Mouse (Mus musculus): ENCODE measurements around the gene Copg1.
A peak's percentile ranks its signal among the peaks of the same experiment; 100 is the strongest.
"Not testable (repeated sequence)": the region's sequence is repeated elsewhere in the genome, so short reads cannot be mapped to it uniquely, and the experiment has no call there.

Gene Copg1

GRCm38 (mm10) chr6:87875562-87875961, 12.1 kb upstream of the Copg1 start:
- DNase-seq (ENCODE audit: low spot score in 2 of 2), result no peak

DNA sequence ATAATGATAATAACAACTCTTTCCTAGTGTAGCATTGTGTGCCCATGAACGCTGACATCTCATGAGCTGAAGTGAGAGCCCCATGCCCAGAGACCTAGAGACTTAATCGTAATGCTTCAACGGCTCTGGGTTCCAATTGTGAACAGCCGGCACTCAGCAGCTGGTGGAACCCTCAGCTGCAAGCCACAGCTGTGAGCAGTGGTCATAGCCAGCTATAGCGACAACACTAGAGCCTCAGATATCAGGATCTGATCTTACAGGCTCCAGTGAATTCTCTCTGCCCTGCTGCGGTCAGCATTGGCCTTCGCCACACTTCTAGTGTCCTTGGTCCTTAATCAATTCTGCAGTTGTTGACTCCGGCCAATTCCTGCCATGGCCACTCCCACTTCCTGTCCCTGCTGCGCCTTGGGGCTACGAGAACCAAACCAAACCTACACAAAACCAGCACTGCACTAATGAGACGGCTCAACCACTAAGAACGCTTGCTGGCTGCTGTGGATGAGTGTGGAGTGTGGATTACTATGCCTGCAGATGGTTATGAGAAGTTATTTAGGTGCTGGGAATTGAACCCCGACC, 11.5 kb upstream of the Copg1 start:
- DNase-seq (ENCODE audit: low spot score in 2 of 2), result no peak

GRCm38 (mm10) chr6:87879010-87879409, 8.6 kb upstream of the Copg1 start:
- no peak for DNase-seq (ENCODE audit: low spot score in 2 of 2)

GRCm38 (mm10) chr6:87879628-87880027, 8.0 kb upstream of the Copg1 start:
- DNase-seq (ENCODE audit: low spot score in 2 of 2), result no peak

DNA sequence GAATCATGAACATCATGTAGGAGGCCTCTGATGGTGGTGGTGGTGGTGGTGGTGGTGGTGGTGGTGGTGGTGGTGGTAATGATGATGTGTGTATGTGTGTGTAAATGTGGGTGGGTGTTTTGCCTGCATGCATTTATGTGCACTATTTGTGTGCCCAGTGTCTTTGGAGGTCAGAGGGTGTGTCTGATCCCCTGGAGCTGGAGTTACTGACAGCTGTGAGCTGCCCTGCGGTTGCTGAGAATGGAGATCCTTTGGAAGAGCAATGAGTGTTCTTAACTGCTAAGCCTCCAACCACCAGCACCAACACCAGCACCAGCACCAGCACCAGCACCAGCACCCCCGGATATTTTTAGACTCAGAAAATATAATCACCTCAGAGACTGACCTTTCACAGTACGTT, 5.4 kb upstream of the Copg1 start:
- DNase-seq (ENCODE audit: low spot score in 2 of 2), result no peak

GRCm38 (mm10) chr6:87882816-87883215, 4.8 kb upstream of the Copg1 start:
- DNase-seq (ENCODE audit: low spot score in 2 of 2), result peak in 1 of 2 experiments; percentile 37

GRCm38 (mm10) chr6:87886721-87887120, 893 bp upstream of the Copg1 start:
- DNase-seq (ENCODE audit: low spot score in 2 of 2), result no peak

- peak in 1 of 2 experiments; percentile 51 for DNase-seq (ENCODE audit: low spot score in 2 of 2)
Measured at GRCm38 (mm10) chr6:87893931-87894330, 6.3 kb downstream of the Copg1 start.

DNA sequence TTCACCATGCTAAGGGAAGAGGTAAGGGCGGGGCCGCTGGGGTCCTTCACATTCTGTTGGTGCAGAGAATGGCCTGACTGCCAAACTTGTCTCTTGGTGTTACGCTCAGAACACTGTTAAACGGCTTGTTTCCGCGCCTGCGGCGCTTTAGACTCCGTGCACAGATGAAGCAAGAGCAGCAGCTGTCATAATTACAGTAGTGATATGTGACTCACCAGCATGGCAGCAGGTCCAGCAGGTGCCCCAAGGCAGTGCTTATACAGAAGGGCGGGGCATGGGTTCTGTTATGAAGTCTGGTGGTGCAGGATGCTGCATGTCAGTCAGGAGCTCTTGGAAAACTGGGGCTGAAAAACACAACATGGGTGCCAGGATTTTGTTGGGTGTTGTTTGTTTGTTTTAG, 10.4 kb downstream of the Copg1 start:
- DNase-seq (ENCODE audit: low spot score in 2 of 2), result no peak

DNA sequence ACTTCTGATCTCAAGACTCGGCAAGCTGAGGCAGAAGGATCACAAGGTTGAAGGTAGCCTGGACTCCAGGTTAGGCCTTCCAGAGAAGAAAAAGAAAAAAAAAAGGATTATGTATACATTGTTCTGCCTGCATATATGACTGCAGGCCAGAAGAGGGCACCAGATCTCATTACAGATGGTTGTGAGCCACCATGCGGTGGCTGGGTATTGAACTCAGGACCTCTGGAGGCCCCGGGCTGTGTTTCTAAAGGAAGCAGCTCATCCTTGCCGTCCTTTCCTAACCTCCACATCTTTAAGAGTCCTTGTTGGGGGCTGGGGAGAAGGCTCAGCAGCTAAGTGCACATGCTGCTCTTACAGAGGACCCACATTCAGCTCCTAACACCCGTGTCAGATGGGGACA, 19.0 kb downstream of the Copg1 start:
- DNase-seq (ENCODE audit: low spot score in 2 of 2), result no peak

DNA sequence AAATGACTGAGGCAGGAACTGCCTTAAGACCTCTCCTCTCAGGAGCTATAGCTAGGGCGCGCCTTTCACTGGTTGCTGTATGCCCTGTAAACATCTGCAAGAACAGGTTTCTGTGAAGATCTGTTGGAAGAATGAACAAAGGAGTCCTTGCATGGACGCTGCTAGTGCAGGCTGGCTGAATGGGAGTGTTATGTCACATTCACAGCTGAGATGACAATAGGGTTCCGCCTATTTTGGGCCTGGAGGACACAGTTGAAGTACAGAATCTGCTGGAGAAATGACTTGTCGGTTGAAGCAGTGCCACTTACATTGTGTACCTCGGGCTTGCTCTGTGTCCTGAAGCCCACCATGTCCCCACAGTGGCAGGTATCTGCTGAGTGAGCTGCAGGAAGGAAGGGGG, 21.6 kb downstream of the Copg1 start:
- no peak for DNase-seq (ENCODE audit: low spot score in 2 of 2)

- DNase-seq (ENCODE audit: low spot score in 2 of 2), result no peak
Measured at GRCm38 (mm10) chr6:87911559-87911958, 23.9 kb downstream of the Copg1 start.

DNA sequence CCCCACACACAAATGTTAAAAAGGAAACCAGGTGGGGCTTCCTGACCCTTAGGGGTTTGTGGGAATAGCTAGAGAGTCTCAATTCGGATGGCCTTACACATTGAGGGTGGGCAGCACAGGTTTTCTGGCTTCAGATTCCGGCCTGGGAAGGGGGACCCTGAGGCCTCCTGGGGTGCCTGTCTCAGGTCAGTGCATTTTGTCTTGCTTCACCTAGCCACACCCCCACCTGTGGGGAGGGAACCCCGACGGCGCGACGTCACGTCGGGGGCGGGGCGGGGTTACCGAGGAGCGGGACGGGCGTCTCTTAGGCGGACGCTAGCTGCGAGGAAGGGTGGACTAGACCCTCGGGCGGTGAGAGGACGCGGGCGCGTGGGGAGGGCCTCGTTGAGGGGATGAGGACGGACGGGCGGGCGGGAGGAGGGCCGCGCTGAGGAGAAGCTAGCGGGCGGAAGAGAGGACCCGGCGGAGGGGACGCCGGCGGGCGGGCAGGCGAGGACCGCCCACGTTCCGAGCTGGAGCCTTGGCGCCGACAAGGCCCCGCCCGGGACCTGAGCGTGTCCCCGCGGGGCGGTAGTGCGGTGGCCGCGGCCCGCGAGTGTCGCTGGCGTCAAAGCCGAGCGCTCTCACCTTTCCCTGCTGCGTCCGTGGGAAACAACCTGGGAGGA, 26.2 kb downstream of the Copg1 start, which contains the start of gene Hmces:
Gene Hmces, plus strand, starts transcription at position 275 of the 665 bp plus-strand sequence.
- peak in 1 of 2 experiments; percentile 57 for DNase-seq (ENCODE audit: low spot score in 2 of 2)

GRCm38 (mm10) chr6:87914326-87915102, 26.9 kb downstream of the Copg1 start:
- peak in 1 of 2 experiments; percentile 34 for DNase-seq (ENCODE audit: low spot score in 2 of 2)

DNA sequence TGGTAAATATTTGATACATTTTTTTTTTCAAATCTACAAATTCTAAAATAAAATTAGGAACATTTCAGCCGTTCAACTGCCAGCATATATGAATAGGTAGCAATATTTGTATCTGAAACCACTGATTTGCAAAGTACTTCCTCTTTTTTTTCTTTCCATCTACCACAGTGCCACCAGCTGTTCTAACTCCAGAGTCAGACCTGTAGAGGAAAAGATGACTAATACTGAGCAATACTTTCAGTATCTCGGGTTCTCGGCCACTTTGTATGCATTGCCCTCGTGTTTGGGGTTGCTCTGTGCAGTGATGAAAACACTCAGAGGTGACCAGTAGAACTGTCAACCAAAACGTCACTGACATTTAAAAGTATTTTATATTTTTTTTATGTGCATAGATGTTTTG, 28.3 kb downstream of the Copg1 start:
- no peak for DNase-seq (ENCODE audit: low spot score in 2 of 2)

DNA sequence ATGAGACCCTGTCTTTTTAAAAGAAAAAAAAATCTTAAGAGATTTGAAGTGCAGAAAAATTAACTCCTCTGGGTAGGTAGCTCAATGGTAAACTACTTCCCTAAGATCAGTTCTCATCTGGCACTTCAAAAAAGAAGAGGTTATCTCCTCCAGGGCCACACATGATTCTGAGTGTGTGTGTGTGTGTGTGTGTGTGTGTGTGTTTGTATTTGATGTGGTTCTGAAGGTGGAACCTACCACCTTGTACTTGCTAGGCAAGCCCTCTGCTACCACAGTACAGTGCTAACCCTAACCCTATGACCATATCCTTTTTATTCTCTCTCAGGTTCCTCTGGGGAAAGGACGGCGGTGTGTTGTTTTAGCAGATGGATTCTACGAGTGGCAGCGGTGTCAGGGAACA, 33.6 kb downstream of the Copg1 start:
- DNase-seq (ENCODE audit: low spot score in 2 of 2), result no peak

DNA sequence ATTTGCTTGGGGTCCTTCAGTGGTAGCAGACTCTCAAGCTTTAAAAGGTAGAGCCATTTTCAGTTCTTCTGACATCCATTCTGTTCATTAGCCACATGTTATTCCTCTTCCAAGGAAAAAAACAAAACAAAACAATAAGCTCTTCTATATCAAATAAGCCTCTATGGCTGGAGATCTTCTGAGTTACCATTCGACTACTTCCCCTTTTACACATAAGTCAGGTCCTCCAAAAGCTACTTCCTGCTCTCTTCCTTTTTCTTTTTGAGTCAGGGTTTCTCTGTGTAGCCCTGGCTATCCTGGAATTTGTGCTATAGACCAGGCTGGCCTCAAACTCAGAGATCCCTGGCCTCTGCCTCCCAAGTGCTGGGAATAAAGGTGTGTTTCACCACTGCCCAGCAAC, 36.0 kb downstream of the Copg1 start:
- DNase-seq (ENCODE audit: low spot score in 2 of 2), result no peak

DNA sequence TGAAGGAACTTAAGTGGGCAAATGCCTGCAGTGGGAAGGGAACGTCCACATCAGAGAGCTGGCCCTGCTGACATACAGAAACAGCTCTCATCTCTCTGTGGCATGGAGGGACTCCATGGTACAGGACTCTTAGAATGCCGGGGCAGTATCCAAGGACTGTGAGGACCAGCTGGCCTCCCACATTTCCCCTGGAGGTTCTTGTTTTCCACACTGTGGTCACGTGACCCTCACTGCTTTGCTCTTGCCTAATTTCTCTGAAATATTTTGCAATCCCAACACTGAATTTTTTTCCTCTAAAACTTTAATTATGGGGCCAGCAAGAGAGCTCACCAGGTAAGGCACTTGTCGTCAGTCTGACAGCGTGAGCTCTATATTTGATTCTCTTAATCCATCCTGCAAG, 47.4 kb downstream of the Copg1 start:
- DNase-seq (ENCODE audit: low spot score in 2 of 2), result no peak

DNA sequence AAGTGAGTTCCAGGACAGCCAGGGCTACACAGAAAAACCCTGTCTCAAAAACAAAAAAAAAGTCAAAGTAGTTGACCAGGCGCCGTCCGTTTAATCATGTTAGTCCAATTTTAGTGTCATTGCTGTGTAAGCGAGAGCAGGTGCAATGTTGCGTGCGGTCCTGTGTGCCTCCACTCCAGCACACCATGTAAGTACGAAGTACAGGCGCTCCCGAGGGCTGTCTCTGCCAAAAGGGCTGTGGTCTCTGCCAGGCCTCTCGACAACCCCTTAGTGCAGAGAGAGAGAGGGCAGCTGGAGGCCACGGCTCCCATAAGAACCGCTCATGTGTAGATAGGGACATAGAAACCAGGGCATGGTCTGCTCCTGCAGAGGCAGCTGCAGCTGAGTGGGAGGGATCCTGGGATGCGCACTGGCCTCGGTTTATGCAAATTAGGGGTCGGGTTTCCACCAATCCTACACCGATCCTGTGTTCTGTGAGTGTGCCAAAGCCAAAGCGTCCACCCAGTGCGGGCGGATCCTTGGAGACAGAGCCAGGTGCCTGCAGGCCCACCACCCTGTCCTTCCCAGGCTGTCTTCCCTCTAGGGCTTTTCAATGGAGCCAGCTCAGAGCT, 49.7 kb downstream of the Copg1 start:
- peak in 1 of 2 experiments; percentile 23 for DNase-seq (ENCODE audit: low spot score in 2 of 2)

- no peak for DNase-seq (ENCODE audit: low spot score in 2 of 2)
Measured at GRCm38 (mm10) chr6:87938941-87939340, 51.3 kb downstream of the Copg1 start.

DNA sequence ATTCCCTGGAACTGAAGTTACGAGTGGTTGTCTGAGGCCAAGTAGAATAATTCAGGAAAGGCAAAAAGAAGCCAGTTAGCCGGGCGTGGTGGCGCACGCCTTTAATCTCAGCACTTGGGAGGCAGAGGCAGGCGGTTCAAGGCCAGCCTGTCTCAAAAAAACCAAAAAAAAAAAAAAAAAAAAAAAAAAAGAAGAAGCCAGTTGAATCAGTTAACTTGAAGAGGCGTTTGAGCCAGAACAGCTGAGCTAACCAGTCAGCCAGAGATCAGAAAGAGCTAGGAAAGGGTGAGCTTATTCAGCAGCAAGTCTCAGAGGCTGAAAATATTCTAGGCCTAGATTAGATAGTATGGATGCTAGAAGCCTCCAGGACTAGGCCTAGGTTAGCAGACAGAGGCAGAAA, 54.6 kb downstream of the Copg1 start:
- DNase-seq (ENCODE audit: low spot score in 2 of 2), result no peak

GRCm38 (mm10) chr6:87962457-87962856, 74.8 kb downstream of the Copg1 start:
- not testable (repeated sequence) for DNase-seq (ENCODE audit: low spot score in 2 of 2)
